Mouse (Mus musculus) brain, embryonic 14.5 days (tissue): ENCODE measurements around the gene Gpatch11.

ENCODE experiments used
- CTCF ChIP-seq: fragments of 200-500 bp; IDR thresholded peaks from 2 replicates; pipeline ENCODE4 v1.5.1; 2012; ENCODE audit warnings: inconsistent platforms, mild to moderate bottlenecking, moderate library complexity, borderline replicate concordance; ENCODE audit not compliant: insufficient read depth, insufficient read length; ENCODE audit errors: extremely low read depth
- POLR2A ChIP-seq: fragments of 200-500 bp; IDR thresholded peaks from 2 replicates; pipeline ENCODE4 v1.6.1; 2012; ENCODE audit warnings: mild to moderate bottlenecking, inconsistent platforms, borderline replicate concordance; ENCODE audit not compliant: poor library complexity, insufficient read depth, insufficient read length, severe bottlenecking; ENCODE audit errors: extremely low read depth

DNA sequence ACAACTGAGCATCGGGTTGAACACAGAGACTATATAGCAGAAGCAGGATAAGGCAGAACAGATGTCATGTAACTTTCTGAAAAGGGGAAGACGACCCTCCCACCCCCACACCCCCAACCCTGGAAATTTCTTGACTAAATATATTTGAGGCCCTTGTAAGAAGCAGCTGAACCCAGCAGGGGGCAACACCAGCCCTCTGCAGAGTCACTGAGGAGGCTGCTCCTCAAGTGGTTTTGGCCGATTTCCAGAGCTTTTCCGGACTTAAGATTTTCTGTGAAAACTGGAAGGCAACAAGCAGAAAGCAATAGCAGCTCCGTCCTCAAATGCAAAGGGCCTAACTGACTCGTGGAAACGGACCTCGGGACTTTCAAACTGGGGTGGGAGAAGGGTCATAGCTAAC lies 60.0 kb downstream of the Gpatch11 start:
- TF ChIP-seq POLR2A (no peak), CTCF (peak; percentile 54)
